Mouse (Mus musculus): Measurements from ENCODE around the gene Ncapg2.

DNA sequence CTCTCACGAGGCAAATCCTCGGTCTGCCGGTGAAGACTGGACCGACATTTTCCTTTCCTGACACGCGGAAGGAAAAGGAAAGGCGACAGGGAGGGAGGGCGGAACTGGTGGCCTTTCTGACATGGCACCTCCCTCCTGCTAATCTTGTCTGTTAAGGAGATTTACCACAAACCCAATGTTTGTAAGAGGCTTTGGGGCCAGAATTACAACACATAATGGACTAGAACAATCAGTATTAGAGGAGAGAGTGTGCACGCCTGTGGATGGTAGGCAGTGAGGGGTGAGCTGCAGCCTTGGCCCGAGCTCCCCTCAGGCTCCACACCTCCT, 81.2 kb downstream of the Ncapg2 start:
- no peak for TF ChIP-seq CTCF (IDR thresholded peaks at IDR 0.05 in 2 of 3, conservative IDR thresholded peaks at IDR 0.05 in 1 of 3; ENCODE audit: control insufficient read depth in 1 of 3, insufficient read depth in 1 of 3, low read depth in 2 of 3, low read length in 3 of 3, poor library complexity in 1 of 3, severe bottlenecking in 1 of 3)
- no peak for TF ChIP-seq NELFE (IDR thresholded peaks at IDR 0.05; ENCODE audit: low read depth, low read length)

All from MEL (cell line).